Mouse (Mus musculus) spleen, adult 2 months (tissue): ENCODE measurements around the gene Faf1. TPM values are rescaled to one million over a fixed set of nuclear protein-coding genes. Genes with fewer than 3 reads are reported as not detected.

ENCODE experiments used
- DNase-seq, 2 experiments: peaks; one replicate each; pipeline versions ENCODE4 v3.0.0 to v3.0.0-alpha.2; 2012 to 2021; ENCODE audit warnings: low spot score in 2 of 2, low read depth in 1 of 2
- H3K27ac ChIP-seq: fragments of 200-500 bp; 2 replicates; pipeline ENCODE4 v1.5.1; 2012; ENCODE audit warnings: low read length, inconsistent platforms; ENCODE audit not compliant: insufficient read depth
- H3K27me3 ChIP-seq: fragments of 200-500 bp; 2 replicates; pipeline ENCODE4 v1.6.1; 2012; ENCODE audit warnings: mild to moderate bottlenecking, moderate library complexity, low read length, inconsistent platforms; ENCODE audit not compliant: control insufficient read depth, insufficient read depth
- H3K36me3 ChIP-seq: fragments of 200-500 bp; 2 replicates; pipeline ENCODE4 v1.6.1; 2012; ENCODE audit warnings: mild to moderate bottlenecking, low read length, inconsistent platforms; ENCODE audit not compliant: control insufficient read depth, insufficient read depth
- H3K4me1 ChIP-seq: fragments of 200-500 bp; 2 replicates; pipeline ENCODE4 v1.6.1; 2011; ENCODE audit warnings: inconsistent platforms; ENCODE audit not compliant: control insufficient read depth, insufficient read depth, insufficient read length
- H3K4me3 ChIP-seq: fragments of 200-500 bp; 2 replicates; pipeline ENCODE4 v1.5.1; 2011; ENCODE audit warnings: mild to moderate bottlenecking, inconsistent platforms; ENCODE audit not compliant: insufficient read depth, insufficient read length; ENCODE audit errors: extremely low read depth
- CTCF ChIP-seq: fragments of 200-500 bp; IDR thresholded peaks from 2 replicates; pipeline ENCODE4 v1.5.1; 2011; ENCODE audit warnings: mild to moderate bottlenecking, inconsistent platforms; ENCODE audit not compliant: insufficient read depth, insufficient read length, insufficient replicate concordance; ENCODE audit errors: extremely low read depth
- POLR2A ChIP-seq: fragments of 200-500 bp; IDR thresholded peaks from 2 replicates; pipeline ENCODE4 v1.6.1; 2011; ENCODE audit warnings: low read depth, low read length, inconsistent platforms
- WGBS: fragments of 180-500 bp; shearing (Covaris S2); methylation state at CpG from one replicate; pipeline ENCODE4 v1.1.7; 2018; 5-methylcytosine and 5-hydroxymethylcytosine counted together
- polyA plus RNA-seq: library from polyadenylated mRNA; depleted of rRNA; stranded (reverse); fragments of >200 nt; gene quantifications from 2 replicates; pipeline ENCODE4 v1.2.3, GENCODE M21; 2012

Faf1 gene
- polyA plus RNA-seq, 1 experiment, result 3.5 TPM

DNA sequence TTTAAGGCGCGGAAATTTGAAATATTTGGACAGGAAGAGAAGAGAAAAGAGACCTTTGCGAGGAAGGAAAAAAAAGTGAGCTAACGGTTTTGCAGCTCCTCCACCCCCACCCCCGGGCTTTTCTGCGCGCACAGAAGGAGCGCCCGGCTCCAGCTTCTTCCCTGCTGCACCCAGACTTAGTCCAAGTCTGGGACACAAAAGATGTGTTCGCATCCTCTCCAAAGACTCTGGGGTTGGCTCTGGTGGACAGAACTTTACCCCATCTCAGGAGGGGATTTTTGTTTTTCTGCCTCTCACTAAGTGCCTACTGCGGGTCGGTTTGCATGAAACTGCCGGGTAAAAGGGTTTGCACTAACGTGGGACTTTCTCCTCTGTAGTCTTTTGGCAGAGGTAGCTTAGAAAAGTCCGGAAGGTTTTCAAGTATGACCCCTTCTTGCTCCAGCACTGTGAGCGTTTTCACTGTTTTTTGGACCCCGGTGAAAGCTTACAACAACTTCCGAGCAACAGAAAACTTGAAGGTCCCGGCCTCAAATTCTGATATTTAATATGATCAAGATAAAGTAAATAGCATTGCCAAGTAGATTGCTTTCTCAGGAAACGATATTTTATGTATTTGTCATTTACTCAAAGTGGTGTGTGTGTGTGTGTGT, 18.4 kb upstream of the Faf1 start:
- no peak overlapping the region for H3K27ac ChIP-seq
- WGBS, result 7% methylated on average over 20 of the region's 20 CpGs
- no peak for DNase-seq

GRCm38 (mm10) chr4:109658826-109659225, 17.6 kb upstream of the Faf1 start:
- Histone ChIP-seq H3K27ac (no peak overlapping the region), H3K4me1 (no peaks in the 10 kb centered on the region; the same call in 1 of the 2 replicates), H3K4me3 (no peak overlapping the region), H3K36me3 (no peaks in the 10 kb centered on the region), H3K27me3 (peaks cover 4% of the 10 kb centered on the region; the same call in 1 of the 2 replicates)
- WGBS, result 53% methylated on average over 8 of the region's 8 CpGs
- no peak for DNase-seq
- TF ChIP-seq CTCF (no peak), POLR2A (no peak)

More for the DNA sequence above, 18.4 kb upstream of the Faf1 start:
- Histone ChIP-seq H3K27me3 (peaks cover 4% of the 10 kb centered on the region; the same call in 1 of the 2 replicates), H3K4me3 (peak overlapping the region; percentile 71), H3K4me1 (no peaks in the 10 kb centered on the region; the same call in 1 of the 2 replicates), H3K36me3 (no peaks in the 10 kb centered on the region)
- TF ChIP-seq POLR2A (no peak), CTCF (no peak)

DNA sequence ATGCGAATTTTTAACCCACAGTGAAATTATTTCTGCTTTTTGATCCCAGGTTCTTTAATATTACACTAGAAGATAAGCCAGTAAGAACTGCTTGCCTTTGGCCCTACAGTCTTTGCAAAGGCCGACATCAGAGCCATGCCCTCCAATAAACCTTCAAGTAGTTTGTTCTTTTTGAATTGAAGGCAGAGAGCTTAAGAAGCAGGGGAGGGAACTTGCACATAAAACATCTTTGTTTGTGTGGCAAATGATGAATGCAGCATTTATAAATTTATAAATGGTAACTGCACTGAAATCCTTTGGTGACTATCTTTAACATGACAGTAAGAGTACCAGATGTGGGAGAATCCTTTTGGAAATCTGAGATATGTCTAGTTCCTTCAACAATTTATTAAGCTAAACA, 16.8 kb upstream of the Faf1 start:
- DNase-seq, result no peak
- no peaks in the 10 kb centered on the region for H3K36me3 ChIP-seq
- H3K4me3 ChIP-seq, result no peak overlapping the region
- no peaks in the 10 kb centered on the region; the same call in 1 of the 2 replicates for H3K4me1 ChIP-seq
- no peak for TF ChIP-seq POLR2A
- no peak overlapping the region for H3K27ac ChIP-seq
- 92% methylated on average over 2 of the region's 2 CpGs for WGBS
- peaks cover 4% of the 10 kb centered on the region; the same call in 1 of the 2 replicates for H3K27me3 ChIP-seq

DNA sequence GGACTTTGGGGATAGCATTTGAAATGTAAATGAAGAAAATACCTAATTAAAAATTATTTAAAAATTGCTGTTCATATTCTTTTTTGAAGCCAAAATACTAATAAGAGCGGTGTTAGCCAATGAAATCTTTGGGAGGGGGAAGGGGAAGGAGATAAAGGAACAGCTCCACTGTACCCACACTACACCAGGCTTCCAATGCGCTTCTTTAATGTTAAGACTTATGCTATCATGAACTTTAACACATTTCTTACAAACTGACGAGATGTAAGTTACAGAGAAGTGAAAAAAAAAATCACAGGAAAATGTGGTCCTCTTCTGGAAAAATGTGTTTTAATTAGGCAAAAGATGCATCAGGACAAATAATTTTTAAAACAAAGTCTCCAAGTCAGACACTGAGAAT, 15.8 kb upstream of the Faf1 start:
- no peaks in the 10 kb centered on the region; the same call in 1 of the 2 replicates for H3K4me1 ChIP-seq
- peaks cover 4% of the 10 kb centered on the region; the same call in 1 of the 2 replicates for H3K27me3 ChIP-seq
- 92% methylated on average over 3 of the region's 3 CpGs for WGBS

GRCm38 (mm10) chr4:109661183-109661582, 15.2 kb upstream of the Faf1 start:
- H3K27me3 ChIP-seq, result peaks cover 4% of the 10 kb centered on the region; the same call in 1 of the 2 replicates
- no peak overlapping the region for H3K4me3 ChIP-seq
- H3K4me1 ChIP-seq, result no peaks in the 10 kb centered on the region; the same call in 1 of the 2 replicates
- no peak overlapping the region for H3K27ac ChIP-seq
- TF ChIP-seq POLR2A, result no peak
- no peak for TF ChIP-seq CTCF
- DNase-seq, result no peak
- WGBS, result 86% methylated on average over 5 of the region's 5 CpGs
- no peaks in the 10 kb centered on the region for H3K36me3 ChIP-seq

More for the DNA sequence above, 15.8 kb upstream of the Faf1 start:
- no peak for TF ChIP-seq POLR2A
- TF ChIP-seq CTCF, result no peak
- H3K4me3 ChIP-seq, result no peak overlapping the region
- H3K27ac ChIP-seq, result no peak overlapping the region
- H3K36me3 ChIP-seq, result no peaks in the 10 kb centered on the region
- DNase-seq, result no peak

- Histone ChIP-seq H3K27ac (no peak overlapping the region), H3K36me3 (no peaks in the 10 kb centered on the region), H3K27me3 (0 out of 2 replicates have a peak, but pooled peaks cover 3% of the 10 kb centered on the region), H3K4me1 (no peaks in the 10 kb centered on the region; the same call in 1 of the 2 replicates), H3K4me3 (no peak overlapping the region)
- DNase-seq, result no peak
- TF ChIP-seq POLR2A, result no peak
- TF ChIP-seq CTCF, result no peak
- WGBS, result 86% methylated on average over 5 of the region's 5 CpGs
Observed at GRCm38 (mm10) chr4:109662271-109662670, 14.1 kb upstream of the Faf1 start.

DNA sequence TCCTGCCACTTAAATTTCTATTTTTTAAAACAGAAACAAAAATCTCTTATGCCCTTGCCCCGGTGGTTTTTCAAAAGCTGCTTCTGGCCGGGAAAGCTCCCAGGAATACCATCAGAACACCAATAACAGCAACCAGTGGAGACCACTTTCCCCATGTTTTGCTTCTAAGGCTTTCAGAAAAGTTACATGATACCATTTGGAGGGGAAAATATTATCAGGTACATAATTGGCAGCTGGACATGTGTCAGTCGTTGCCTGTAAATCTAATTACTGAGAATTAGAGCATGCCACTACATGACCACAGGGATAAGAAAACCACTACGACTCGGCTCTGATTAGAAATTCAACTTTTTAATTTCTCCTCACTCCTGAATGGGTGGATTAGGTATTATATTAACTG, 12.3 kb upstream of the Faf1 start:
- Histone ChIP-seq H3K4me3 (peak overlapping the region; percentile 50), H3K27me3 (no peaks in the 10 kb centered on the region)
- WGBS, result 26% methylated on average over 5 of the region's 5 CpGs

More for the DNA sequence above, 12.3 kb upstream of the Faf1 start:
- Histone ChIP-seq H3K4me1 (no peaks in the 10 kb centered on the region; the same call in 1 of the 2 replicates), H3K36me3 (no peaks in the 10 kb centered on the region), H3K27ac (no peak overlapping the region)
- TF ChIP-seq POLR2A (no peak), CTCF (no peak)
- DNase-seq, result no peak
